Mouse (Mus musculus) v-Abl transformed pro-B cells (cell line): ENCODE measurements around the gene Gigyf2.

ENCODE experiments used
- in situ Hi-C, 2 experiments: fragments of 400-800 bp; cut with MboI; formaldehyde crosslinking; loops; one replicate each; pipeline ENCODE4 v1.15.1; 2025; ENCODE audit not compliant: unreplicated experiment in 2 of 2

The Gigyf2 gene

DNA sequence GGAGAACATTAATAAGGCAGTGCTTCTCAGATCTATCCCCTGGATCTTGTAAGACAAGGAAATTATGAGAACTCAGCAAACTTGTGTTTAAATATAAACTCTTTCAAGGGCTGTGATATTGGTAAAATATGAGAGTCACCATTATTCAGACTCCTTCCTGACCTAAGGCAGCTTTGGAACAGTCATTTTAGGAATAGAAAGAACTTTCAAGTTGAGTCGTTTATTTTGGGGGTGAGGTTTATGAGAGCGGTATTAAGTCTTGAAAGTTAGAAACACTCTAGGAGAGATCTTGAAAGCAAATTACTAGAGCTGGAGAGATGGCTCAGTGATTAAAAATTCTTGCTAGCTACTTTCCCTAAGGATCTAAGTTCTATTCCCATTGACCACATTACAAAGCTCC, 108.3 kb downstream of the Gigyf2 start:
- in situ Hi-C loops: loop anchor here (25.0 kb wide), 5 partner anchors 277 to 852 kb away; partner anchors contain the start of genes Hjurp (in 2 of the 2), Trpm8 (in 2 of the 2) and Ugt1a6a (in 1 of the 2)

GRCm38 (mm10) chr1:87436583-87436982, 109.8 kb downstream of the Gigyf2 start:
- in situ Hi-C loops: loop anchor here (25.0 kb wide), 5 partner anchors 276 to 851 kb away; partner anchors contain the start of genes Hjurp (in 2 of the 2), Trpm8 (in 2 of the 2) and Ugt1a6a (in 1 of the 2)

DNA sequence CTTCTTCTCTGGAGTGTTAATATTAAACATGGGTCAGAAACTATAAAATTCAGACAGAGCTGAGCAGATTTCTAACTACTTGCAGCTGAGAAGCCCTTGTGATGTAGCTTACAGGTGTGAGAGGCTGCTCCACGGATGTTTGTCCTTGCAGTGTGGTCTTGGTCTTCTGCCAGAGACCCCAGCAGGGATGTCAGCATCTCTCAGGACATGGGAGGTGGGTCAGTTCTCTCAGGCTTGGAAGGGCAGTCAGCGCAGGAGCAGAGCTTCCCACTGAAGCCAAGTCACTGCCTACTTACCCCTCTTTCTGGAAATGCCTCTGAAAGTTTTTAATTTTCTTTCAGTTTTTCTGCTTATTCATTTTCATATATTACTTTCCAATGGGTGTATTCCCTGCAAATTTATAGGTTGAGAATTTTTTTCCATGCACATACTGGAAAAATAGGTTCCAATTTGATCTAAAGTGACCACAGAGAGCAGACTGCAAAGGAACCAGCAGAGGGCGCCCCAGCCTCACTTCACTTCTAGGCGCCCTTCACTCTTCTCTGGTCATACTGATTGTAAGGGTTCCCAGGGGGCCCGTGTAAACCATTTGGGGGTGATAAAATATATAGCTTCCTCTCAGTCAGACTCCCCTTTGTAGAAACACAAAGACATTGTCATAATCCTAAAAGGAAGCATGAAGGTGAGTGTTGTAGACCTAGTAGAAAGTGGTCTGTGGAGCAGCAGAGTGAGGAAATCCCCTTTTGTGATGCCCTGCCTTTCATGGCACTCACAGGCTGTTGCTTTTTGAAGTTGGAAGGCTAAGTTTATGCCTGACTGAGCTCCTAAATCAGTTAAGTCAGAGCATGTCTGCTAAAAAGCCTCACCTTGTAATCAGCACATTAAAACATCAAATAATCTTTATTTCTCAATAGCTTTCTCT, 120.6 kb downstream of the Gigyf2 start:
- in situ Hi-C loops: loop anchor here (5.0 to 25.0 kb wide), 6 partner anchors 265 to 840 kb away; partner anchors contain the start of genes Hjurp (in 2 of the 2), Trpm8 (in 2 of the 2) and Ugt1a6a (in 1 of the 2)

- in situ Hi-C loops: loop anchor here (5.0 to 25.0 kb wide), 6 partner anchors 263 to 838 kb away; partner anchors contain the start of genes Hjurp (in 2 of the 2), Trpm8 (in 2 of the 2) and Ugt1a6a (in 1 of the 2)
Measured at GRCm38 (mm10) chr1:87449432-87449831, 122.6 kb downstream of the Gigyf2 start.

DNA sequence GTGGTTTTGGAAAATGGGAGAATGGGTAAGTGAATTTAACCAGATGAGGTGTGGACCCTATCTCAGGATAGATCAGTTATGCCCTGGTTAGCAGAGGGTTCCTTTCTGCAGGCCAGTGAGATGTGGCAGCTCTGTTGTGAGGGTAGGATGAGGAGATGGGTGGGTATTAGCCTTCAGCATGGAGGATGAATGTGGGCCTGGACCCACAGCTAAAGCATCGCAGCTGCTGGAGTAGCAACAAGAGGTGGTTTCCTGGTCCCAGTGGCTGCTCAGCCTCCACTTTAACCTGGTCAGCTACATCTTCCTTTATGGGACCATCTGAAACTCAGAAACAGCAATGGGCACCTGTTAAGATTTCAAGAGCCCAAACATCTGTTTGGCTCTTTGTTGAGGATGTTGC, 129.6 kb downstream of the Gigyf2 start:
- in situ Hi-C loops: loop anchor here in 1 of 2 experiments (25.0 kb wide), 1 partner anchor 656 kb away; the partner anchor contains the start of gene Ugt1a6b

DNA sequence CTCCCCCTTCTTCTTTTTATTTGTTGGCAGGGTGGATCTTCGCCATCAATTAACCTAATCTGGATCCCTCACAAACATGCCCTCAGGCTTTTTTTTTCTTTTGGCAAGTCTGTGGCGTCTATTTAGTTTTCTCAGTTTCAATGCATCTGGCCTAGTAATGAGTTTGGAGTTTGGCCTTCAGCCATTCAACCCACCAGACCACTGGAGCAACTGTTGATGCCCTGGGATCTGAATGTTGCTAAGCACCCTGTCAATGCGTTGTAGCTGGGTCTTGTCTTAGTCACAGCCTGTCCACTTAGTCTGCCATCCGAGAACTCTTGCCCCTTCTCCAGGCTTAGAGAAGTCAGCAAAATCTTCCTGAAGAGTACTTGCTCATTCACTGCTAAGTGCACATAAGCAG, 131.2 kb downstream of the Gigyf2 start:
- in situ Hi-C loops: loop anchor here in 1 of 2 experiments (25.0 kb wide), 1 partner anchor 654 kb away; the partner anchor contains the start of gene Ugt1a6b

DNA sequence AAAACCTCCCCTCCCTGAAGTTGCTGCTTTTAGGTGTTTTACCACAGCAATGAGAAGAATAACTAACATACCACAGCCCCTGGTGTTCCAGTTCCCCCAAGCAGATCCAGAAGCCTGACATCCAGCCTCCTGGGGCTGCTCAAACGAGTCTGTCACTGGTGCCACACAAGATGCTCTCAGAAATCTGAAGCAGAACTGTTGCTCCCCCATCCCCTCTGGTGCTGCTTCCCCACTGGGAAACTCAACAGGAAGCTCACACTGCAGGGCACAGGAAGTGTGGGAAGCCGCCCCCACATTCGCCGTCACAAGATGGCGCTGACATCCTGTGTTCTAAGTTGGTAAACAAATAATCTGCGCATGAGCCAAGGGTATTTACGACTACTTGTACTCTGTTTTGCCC, 133.1 kb downstream of the Gigyf2 start:
- in situ Hi-C loops: loop anchor here in 1 of 2 experiments (25.0 kb wide), 1 partner anchor 652 kb away; the partner anchor contains the start of gene Ugt1a6b

- in situ Hi-C loops: loop anchor here in 1 of 2 experiments (25.0 kb wide), 1 partner anchor 645 kb away; the partner anchor contains the start of gene Ugt1a6b
Measured at GRCm38 (mm10) chr1:87467469-87467868, 140.7 kb downstream of the Gigyf2 start.

GRCm38 (mm10) chr1:87468321-87468720, 141.5 kb downstream of the Gigyf2 start:
- in situ Hi-C loops: loop anchor here in 1 of 2 experiments (25.0 kb wide), 1 partner anchor 644 kb away; the partner anchor contains the start of gene Ugt1a6b

DNA sequence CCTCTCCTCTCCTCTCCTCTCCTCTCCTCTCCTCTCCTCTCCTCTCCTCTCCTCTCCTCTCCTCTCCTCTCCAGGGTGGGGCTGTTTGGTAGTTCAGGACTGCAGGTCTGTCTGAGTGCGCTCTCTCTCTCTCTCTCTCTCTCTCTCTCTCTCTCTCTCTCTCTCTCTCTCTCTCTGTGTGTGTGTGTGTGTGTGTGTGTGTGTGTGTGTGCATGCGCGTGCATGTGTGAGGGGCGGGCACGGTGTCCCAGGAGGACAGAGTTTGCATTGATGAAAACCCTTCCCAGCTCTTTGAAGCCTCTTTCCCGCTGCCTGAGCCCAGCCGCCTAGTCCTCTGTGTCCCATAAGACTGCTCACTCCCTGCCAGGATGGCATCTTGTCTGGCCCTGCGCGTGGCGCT, 143.2 kb downstream of the Gigyf2 start, which contains the start of gene Snorc:
TSS of gene Snorc (plus strand) at position 301 of the 400 bp plus-strand sequence.
- in situ Hi-C loops: loop anchor here (5.0 to 25.0 kb wide), 2 partner anchors 197 to 642 kb away; partner anchors contain the start of gene Ugt1a6b (in 1 of the 2)

DNA sequence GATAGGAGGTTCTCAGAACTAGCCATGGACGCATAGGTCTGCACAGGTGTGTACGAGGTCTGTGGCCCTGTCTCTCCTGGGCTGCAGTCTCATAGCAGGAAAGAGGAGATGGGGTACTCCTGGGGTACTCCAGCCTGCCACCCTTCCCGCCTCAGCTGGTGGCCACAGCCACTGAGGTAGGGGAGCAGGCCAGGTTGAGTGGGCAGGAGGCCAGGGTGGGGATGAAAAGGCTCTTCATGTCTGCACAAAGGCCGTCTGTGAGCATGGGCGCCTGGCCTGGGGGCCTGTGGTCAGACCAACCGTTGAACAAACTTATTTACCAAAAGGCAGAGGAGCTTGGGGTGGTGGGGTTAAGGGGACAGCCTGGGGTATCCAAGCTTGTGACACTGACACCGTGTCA, 145.1 kb downstream of the Gigyf2 start:
- in situ Hi-C loops: loop anchor here (5.0 to 25.0 kb wide), 2 partner anchors 195 to 640 kb away; partner anchors contain the start of gene Ugt1a6b (in 1 of the 2)

DNA sequence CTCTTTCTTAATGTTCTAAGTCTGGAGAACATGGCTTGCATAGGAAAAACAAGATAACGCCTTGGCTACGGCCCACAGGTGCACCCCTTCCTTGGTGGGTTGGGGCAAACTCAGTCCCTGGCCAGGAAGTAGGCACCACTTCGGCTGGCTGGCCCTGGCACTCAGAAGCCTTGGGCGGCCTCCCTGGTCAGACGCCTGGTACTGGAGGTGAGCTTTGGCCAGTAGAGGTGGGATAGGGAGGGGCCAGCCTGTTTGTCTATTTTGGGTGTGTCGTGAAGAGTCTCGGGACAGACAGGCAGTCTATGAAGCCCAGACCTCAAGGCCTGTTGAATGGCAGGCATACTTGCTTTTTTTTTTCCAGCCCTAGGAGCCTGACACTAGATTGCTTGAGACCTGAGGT, 145.8 kb downstream of the Gigyf2 start:
- in situ Hi-C loops: loop anchor here (5.0 to 25.0 kb wide), 2 partner anchors 195 to 640 kb away; partner anchors contain the start of gene Ugt1a6b (in 1 of the 2)

- in situ Hi-C loops: loop anchor here in 1 of 2 experiments (25.0 kb wide), 1 partner anchor 112 kb away; no protein-coding TSS in a partner anchor
Measured at GRCm38 (mm10) chr1:87475076-87475895, 148.5 kb downstream of the Gigyf2 start.

- in situ Hi-C loops: loop anchor here in 1 of 2 experiments (25.0 kb wide), 1 partner anchor 105 kb away; no protein-coding TSS in a partner anchor
Measured at GRCm38 (mm10) chr1:87482546-87482945, 155.7 kb downstream of the Gigyf2 start.

DNA sequence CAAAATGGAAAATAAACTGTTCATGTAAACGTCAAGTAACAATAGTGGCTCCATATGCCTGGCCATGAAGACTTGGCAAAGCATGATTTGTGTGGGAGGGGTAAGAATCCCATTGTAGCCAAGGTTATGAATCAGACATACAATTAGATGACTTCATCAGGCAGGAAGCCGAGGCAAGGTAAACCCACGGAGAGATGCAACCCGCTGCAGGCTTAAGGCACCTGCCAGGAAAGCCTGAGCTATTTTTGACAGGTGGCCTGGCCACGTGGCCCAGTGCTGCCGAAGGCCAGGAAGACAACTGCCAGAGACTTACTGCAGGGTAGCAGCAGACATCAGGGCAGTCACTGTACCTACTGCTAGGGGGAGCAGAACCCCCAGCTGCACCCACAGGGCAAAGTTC, 159.6 kb downstream of the Gigyf2 start:
- in situ Hi-C loops: loop anchor here in 1 of 2 experiments (25.0 kb wide), 1 partner anchor 101 kb away; no protein-coding TSS in a partner anchor

- in situ Hi-C loops: loop anchor here in 1 of 2 experiments (25.0 kb wide), 1 partner anchor 95 kb away; no protein-coding TSS in a partner anchor
Measured at GRCm38 (mm10) chr1:87492285-87492684, 165.5 kb downstream of the Gigyf2 start.

DNA sequence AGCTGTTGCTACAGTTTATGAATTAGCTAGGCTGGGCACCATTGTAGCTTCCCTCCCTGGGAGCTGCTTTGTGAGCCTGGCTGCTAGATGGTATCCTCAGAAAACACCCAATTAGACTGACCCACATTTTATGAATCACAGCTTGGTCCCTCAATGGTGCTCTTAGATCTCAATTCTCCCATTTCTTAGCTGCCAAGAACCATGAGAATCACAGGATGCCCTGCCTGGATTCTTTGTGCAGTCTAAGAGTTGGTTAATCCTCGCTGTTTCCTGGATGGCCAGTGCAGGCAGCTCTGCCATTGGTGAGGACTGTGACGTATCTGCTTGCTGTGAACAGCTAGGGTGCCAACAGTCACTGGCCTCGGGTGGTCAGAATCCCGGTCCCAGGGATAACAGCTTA, 166.7 kb downstream of the Gigyf2 start:
- in situ Hi-C loops: loop anchor here in 1 of 2 experiments (25.0 kb wide), 1 partner anchor 94 kb away; no protein-coding TSS in a partner anchor
